Mouse (Mus musculus) bone marrow macrophage, adult 2 months (primary cell): Measurements from ENCODE around the gene Mdm2.

Experiments
- CTCF ChIP-seq: IDR thresholded peaks from 2 replicates; pipeline ENCODE4 v1.5.1; 2012; ENCODE audit warnings: low read depth, mild to moderate bottlenecking, low read length, moderate library complexity
- POLR2A ChIP-seq: IDR thresholded peaks from 2 replicates; pipeline ENCODE4 v1.6.1; 2012; ENCODE audit warnings: mild to moderate bottlenecking, low read depth, low read length, borderline replicate concordance

- TF ChIP-seq CTCF (no peak), POLR2A (no peak)
Measured at GRCm38 (mm10) chr10:117677494-117678236, 32.9 kb downstream of the Mdm2 start.
